Mouse (Mus musculus) stomach, postnatal 0 days (tissue): ENCODE data around the gene Gpnmb.

Source experiments
- CTCF ChIP-seq: IDR thresholded peaks from 2 replicates; pipeline ENCODE4 v1.5.1; 2016; ENCODE audit warnings: antibody characterized with exemption, low read depth, mild to moderate bottlenecking, moderate library complexity
- EP300 ChIP-seq: optimal IDR thresholded peaks from 2 replicates; pipeline ENCODE3; 2016; ENCODE audit warnings: antibody characterized with exemption

GRCm38 (mm10) chr6:49119462-49120135 lies 83.3 kb downstream of the Gpnmb start:
- TF ChIP-seq CTCF (no peak), EP300 (no peak)
